Mouse (Mus musculus): Measurements from ENCODE around the gene Slc10a1. TPM values are rescaled to one million over a fixed set of nuclear protein-coding genes. Genes with fewer than 3 reads are reported as not detected.
"Not testable (repeated sequence)": the region's sequence is repeated elsewhere in the genome, so short reads cannot be mapped to it uniquely, and the experiment has no call there.

Slc10a1 gene
- total RNA-seq, 4 experiments from 2014 or later = not detected

DNA sequence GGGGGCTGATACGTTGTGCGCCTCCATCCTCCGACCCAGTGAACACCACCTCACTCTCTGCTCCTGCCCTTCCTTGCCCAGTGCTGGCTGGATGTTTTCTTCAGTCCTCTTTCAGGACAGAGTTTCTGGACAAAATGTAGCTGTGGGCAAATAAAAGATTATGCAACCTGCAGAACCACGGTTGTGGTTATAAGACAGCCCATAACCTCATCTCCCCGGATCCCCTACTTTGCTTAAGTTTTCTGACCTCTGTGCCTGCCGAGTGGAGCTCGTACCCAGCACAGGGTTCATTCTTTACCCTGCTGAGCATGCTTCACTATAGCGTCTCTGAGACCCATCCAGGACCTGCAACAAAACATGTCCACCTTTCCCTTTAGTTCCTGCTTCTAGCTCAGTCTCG is 587 bp downstream of the Slc10a1 start:
- no peak for DNase-seq (ENCODE audit: low spot score)

- DNase-seq (ENCODE audit: low spot score) = no peak
These were observed 2.3 kb downstream of the Slc10a1 start for GRCm38 (mm10) chr12:80966059-80966838.

DNA sequence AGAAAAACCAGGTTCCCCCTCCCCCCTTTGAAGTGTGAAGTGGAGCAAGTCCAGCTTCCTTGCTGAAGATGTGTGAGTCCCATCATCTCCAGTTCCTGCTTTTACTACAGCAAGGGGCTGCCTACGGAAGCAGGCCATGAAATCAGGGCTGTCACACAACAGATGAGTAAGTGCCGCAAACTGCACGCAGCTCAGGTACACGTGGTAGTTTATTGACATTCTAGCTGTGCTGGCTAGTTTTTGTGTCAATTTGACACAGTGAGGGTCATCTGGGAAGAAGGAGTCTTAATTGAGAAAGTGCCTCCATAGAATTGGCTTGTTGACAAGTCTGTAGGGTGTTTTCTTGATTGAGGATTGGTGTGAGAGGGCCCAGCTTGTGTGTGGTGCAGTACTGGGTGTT is 5.9 kb downstream of the Slc10a1 start:
- DNase-seq (ENCODE audit: low spot score) = no peak

DNA sequence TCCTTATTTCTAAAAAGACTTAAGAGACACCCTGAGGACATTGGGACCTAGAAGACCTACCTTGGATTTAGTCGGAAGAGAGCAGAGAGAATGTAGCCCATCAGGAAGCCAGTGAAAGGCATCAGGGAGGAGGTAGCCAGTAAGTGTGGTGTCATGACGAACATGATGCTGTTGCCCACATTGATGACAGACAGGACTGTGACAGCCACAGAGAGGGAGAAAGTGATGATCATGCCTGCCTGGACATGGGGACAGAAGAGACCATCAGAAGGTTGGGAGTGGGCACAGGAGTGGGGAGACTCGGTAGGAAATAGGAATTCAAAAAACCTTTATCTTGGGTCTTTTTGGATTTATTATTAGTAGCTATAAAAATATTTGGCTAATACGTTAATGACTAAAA is 10.5 kb downstream of the Slc10a1 start:
- no peak for DNase-seq (ENCODE audit: low spot score)

GRCm38 (mm10) chr12:80956039-80956438 is 12.5 kb downstream of the Slc10a1 start:
- no peak for DNase-seq (ENCODE audit: low spot score)

DNA sequence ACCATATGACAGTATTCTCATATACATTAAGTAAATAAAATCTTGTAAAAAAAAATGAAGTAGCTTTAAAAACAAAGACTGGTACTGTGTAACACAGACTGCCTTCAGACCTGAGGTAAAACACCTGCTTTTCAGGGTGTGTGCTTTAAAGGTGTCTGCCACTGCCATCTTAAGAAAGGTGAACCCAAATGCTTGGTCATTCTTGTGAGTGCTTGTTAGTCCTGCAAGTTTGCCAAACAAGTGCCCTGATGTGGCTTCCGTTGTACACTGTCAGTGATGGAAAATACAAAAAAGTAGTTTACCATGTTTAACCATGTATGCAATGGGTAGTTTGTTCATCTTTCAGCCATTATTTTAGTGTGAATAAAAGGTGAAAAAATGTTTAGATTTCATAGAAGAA is 16.0 kb downstream of the Slc10a1 start:
- DNase-seq (ENCODE audit: low spot score) = no peak

GRCm38 (mm10) chr12:80951640-80952219 is 16.8 kb downstream of the Slc10a1 start:
- no peak for DNase-seq (ENCODE audit: low spot score)

DNA sequence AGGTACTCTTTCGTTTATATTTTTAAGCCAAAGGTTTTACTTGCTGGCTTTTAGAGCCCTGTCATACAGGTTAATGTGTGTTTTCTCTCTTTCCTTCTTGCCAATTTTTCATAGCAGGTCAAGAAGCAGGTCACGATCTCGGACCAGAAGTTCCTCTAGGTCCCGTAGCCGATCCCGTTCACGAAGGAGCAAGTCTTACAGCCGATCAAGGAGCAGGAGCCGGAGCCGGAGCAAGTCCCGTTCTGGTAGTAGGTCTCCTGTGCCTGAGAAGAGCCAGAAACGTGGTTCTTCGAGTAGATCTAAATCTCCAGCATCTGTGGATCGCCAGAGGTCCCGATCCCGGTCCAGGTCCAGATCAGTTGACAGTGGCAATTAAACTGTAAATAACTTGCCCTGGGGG is 18.9 kb downstream of the Slc10a1 start:
- not testable (repeated sequence) for DNase-seq (ENCODE audit: low spot score)

DNA sequence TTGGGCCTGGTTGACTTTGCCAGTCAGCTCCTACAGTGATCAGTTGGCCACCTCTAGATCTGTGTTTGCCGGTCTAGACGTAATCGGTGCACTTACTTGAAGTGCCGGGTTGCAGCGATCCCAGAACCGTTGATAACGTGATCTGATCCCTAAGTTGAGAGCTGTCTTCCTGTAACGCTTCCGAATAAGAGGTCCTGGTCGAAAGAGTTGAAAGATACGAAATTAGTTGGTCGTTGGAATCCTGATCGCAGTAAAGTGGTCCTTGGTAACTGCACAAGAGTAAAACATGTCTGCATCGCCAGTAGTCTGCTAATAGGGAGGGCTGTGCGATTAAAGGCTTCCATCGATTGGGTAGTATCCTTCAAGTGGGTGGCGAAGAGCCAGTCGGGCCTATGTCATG is 20.3 kb downstream of the Slc10a1 start:
- no peak for DNase-seq (ENCODE audit: low spot score)

DNA sequence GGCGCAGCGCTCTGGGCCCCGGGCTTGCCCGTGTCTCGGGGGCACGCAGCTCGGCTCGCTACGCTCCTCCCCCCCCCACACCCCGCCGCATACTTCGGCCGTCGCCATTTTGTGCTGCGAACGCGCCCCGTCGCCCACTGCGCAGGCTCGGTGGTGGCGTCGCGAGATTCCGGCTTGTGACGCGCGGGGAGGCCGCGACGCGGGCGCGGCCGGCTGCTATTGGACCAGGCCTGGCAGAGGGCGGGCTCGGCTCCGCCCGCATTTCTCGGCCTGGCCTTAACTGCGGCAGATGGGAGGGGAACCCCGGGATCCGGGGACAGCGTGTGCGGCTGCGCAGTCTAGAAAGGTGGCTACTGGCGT is 22.5 kb downstream of the Slc10a1 start:
- DNase-seq (ENCODE audit: low spot score) = peak; percentile 92

DNA sequence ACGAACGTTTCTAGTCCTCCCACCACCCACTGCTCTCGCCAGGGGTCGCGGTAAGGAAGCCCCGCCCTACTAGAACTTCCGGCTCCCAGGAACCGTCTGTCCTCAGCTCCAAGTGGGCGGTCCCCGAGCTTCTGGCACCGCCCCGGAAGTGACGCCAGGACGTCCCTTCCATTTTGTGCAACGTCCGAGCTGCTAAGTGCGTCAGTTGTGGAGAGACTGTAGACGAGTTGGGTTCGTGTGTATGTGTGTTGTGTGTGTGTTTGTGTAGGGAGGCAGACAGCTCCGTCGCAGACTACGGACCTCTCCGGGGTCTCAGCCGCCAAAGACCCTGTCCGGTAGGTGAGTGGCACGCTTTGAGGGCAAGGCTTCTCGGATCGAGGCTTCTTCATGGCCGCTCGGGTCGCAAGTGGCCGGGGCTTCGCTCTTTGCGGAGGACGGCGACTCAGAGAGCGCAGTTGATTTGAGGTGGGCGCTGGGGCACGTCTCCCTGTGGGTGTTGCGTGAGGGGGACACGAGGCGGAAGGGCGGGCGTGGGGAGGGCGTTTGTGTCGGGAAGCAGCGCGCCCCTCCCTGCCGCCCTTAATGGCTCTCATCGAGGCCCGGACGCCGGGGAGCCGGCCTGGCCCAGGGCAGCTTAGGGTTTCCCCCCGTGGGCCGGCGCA is 23.0 kb downstream of the Slc10a1 start, which contains the start of gene Srsf5:
Srsf5 (plus strand) TSS at position 171 of the 662 bp plus-strand sequence.
- peak; percentile 99 for DNase-seq (ENCODE audit: low spot score)

DNA sequence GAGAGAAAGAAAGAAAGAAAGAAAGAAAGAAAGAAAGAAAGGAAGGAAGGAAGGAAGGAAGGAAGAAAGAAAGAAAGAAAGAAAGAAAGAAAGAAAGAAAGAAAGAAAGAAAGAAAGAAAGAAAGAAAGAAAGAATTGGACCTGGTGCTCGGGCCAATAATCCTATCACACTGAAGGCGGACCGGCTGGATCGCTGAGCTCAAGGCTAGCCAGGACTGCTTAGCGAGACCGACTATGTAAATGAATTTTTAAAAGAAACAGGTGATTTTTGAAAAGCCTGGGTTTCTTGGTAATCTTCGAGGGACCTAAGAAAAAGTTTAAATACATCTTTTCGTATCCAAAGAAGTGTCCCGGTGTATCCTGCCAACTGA is 23.6 kb downstream of the Slc10a1 start:
- not testable (repeated sequence) for DNase-seq (ENCODE audit: low spot score)

DNA sequence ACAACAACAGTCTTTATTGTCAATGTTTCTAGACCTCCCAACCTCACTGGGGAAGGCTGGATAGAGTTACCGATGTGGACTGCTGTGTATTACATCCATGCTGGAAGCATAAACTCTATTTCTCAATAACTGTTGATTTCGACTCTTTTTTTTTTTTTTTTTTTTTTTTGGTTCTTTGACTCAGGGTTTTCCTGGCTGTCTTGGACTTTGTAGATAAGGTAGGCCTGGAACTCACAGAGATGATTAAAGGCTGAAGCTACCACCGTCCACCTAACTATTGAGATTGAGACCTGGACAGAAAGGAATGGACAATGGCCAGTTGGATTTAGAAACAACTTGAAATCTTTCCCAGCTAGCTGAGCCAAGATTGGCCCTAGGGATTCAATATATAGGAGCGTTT is 24.3 kb downstream of the Slc10a1 start:
- no peak for DNase-seq (ENCODE audit: low spot score)

- DNase-seq (ENCODE audit: low spot score) = no peak
These were observed 25.1 kb downstream of the Slc10a1 start for GRCm38 (mm10) chr12:80943395-80943794.

DNA sequence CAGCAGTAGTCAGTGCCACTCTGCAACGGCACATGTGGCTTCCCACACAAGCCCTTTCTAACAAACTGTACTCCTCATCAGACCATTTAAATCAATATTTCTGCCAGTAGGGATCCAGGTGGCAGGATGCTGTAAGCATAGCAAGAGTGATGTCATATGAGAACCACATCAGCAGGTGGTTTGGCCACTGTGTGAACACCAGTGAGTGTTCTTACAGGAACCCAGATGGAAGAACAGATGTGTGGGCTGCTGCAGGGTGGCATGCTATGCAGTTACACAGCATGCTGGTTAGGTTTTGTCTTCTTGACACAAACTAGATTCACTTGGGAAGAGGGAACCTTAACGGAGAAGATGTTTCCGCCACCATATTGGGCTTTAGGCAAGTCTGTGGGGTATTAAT is 26.6 kb downstream of the Slc10a1 start:
- DNase-seq (ENCODE audit: low spot score) = no peak

DNA sequence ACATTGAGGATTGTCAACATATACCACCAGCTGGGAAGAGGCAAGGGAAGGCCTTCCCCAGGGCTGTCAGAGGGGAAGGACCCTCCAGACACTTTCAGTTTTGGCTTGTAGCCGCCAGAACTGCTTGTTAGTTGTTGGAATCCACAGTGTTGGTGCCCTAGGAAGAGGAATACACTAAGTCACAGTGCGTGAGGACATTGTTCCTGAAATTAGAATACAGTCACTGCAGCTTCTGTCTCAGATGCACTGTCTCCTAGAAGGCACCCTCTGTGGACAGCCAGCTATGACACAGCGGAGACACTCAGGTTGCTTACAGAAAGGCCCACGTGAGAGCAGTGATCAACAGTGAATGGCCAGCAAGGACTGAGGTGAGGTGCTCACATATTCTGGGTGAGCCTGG is 29.3 kb downstream of the Slc10a1 start:
- DNase-seq (ENCODE audit: low spot score) = no peak

- peak; percentile 72 for DNase-seq (ENCODE audit: low spot score)
These were observed 29.9 kb downstream of the Slc10a1 start for GRCm38 (mm10) chr12:80938642-80939041.

DNA sequence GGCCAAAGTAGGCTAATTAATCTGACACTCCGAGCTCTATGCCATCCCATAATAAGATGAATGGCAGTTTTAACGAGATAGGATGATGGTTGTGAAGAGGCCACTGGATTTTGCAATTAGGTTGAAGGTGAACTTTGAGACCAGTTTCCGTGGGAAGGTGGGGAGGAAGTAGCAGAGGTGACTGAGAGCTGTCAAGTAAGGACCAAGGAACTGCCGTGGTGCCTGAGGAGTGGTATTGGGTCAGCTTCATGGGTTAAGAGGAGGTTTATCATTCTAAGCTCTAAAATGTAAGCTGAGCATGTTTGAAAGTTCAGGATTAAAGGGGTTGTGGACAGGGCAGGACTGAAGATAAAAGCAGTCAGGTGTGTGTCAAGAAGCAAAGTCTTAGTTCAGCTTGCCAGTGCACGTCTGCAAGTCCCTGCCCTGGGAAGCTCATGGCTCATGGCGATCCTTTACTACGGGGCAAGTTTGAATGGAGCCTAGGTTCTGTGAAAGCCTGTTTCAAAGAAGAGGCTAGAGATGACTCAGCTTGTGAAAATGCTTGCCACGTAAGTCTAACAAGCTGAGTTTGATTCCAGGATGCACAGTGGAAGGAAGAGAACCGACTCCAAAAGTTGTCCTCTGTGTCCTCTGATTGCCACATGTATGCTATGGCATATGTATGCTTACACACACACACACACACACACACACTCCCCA is 31.0 kb downstream of the Slc10a1 start:
- no peak for DNase-seq (ENCODE audit: low spot score)

DNA sequence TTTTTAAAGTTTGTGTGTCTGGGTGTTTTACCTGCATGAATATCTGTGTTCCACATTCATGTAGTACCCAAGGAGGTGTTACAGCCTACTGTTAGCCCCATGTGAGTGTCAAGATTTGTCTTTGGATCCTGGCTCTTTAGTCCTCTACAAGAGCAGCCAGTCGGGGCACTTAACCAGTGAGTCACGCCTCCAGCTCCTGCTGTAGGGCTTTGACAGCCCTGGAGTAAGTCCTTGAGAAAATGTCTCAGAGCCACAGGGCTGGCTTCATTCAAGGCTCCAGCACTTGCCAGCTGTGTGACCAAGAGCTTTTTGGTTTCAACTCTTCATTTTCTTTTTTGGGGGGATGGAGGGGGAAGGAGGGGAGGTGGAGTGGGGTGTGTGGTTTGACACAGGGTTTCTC is 31.8 kb downstream of the Slc10a1 start:
- no peak for DNase-seq (ENCODE audit: low spot score)

DNA sequence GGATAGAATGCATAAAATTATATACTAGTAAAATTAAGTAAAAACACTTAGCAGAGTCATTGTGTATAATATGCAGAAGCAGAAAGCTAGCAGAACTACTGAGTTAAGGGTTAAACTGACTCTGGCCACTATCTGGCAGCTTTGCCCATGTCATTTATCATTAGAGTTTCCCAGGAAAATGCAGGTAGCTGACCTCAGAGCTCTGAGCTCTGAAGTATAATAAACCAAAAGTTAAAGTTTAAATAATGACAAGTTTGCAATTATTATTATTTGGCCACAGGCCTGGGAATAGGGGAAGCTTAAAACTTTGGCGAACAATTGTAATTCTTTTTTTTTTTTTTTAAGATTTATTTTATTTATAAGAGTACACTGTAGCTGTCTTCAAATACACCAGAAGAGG is 35.6 kb downstream of the Slc10a1 start:
- no peak for DNase-seq (ENCODE audit: low spot score)

GRCm38 (mm10) chr12:80931402-80932140 is 36.9 kb downstream of the Slc10a1 start:
- no peak for DNase-seq (ENCODE audit: low spot score)

GRCm38 (mm10) chr12:80930141-80930540 is 38.4 kb downstream of the Slc10a1 start:
- DNase-seq (ENCODE audit: low spot score) = no peak
